In genomic region chr10:70507880-70508279, GRCm38 (mm10) we compare ENCODE assay signal across 18 mouse cellular contexts.
DNase-seq lines count a peak whose midpoint lies in the region; ATAC-seq and TF ChIP-seq lines count a peak whose summit lies in the region.
"Had no signal": no experiment of that assay in that cellular context is flagged by ENCODE, and none has a peak within 500 bp of the region (broad histone marks: within the 10 kb centered on the region; RNA-seq: fewer than 3 reads in every experiment).

No protein-coding gene starts in this region.

- no peak overlapping the region for H3K4me2 ChIP-seq in midbrain, postnatal 0 days (ENCODE audit: low read depth, low read length, poor library complexity, severe bottlenecking)
- no peak overlapping the region for H3K4me2 ChIP-seq in midbrain, embryonic 14.5 days (ENCODE audit: low read length)
- H3K4me2 ChIP-seq: embryonic facial prominence, embryonic 15.5 days; forebrain, embryonic 13.5 days; neural tube, embryonic 12.5 days; stomach, embryonic 15.5 days had no signal

- ATAC-seq in midbrain, postnatal 0 days (ENCODE audit: low FRiP score): no peak
- no peak for ATAC-seq in midbrain, embryonic 14.5 days (ENCODE audit: low FRiP score, low TSS enrichment)
- ATAC-seq: forebrain, embryonic 13.5 days had no signal

- no peak for DNase-seq in kidney, adult 2 months
- no peak for DNase-seq in kidney, postnatal 4 days
- DNase-seq in midbrain, postnatal 0 days (ENCODE audit: low spot score): no peak
- no peak for DNase-seq in midbrain, embryonic 14.5 days
- peak; percentile 64 for DNase-seq in ZHBTc4 (ENCODE audit: low read depth, low spot score)
- DNase-seq in testis, postnatal 14 days (ENCODE audit: low spot score): peak; percentile 30
- no peak for DNase-seq in right cerebral cortex, postnatal 36 days (ENCODE audit: low spot score in 2 of 2)
- DNase-seq in left cerebral cortex, postnatal 10 days (ENCODE audit: extremely low spot score in 1 of 2, low spot score in 2 of 2): no peak
- DNase-seq: adrenal gland, adult 8-10 months; cerebellum, adult 9-10 months; kidney, postnatal 25 days; lung, adult 2 months; thymus, postnatal 4 days had no signal

- no peaks in the 10 kb centered on the region for H3K4me1 ChIP-seq in kidney, adult 2 months (ENCODE audit: control insufficient read depth, insufficient read depth, low read length)
- H3K4me1 ChIP-seq in midbrain, postnatal 0 days (ENCODE audit: insufficient read depth, low read length): no peaks in the 10 kb centered on the region
- peaks cover 4% of the 10 kb centered on the region; the same call in 1 of the 2 replicates for H3K4me1 ChIP-seq in midbrain, embryonic 14.5 days (ENCODE audit: control insufficient read depth, insufficient read depth, low read length)
- H3K4me1 ChIP-seq: embryonic facial prominence, embryonic 15.5 days; megakaryocyte, embryonic 14.5 days; stomach, embryonic 15.5 days had no signal

- 92% methylated on average over 3 of the region's 3 CpGs for WGBS in kidney, adult 2 months
- 90% methylated on average over 3 of the region's 3 CpGs for WGBS in midbrain, postnatal 0 days
- WGBS in midbrain, embryonic 14.5 days: 93% methylated on average over 3 of the region's 3 CpGs

- TF ChIP-seq CTCF in kidney, adult 2 months (conservative IDR thresholded peaks at IDR 0.05; ENCODE audit: insufficient read depth, insufficient read length, low read depth, low read length): 0 out of 2 replicates have a peak, but pooled peaks have one; percentile 15
- peak; percentile 44 for TF ChIP-seq CTCF in midbrain, postnatal 0 days (IDR thresholded peaks at IDR 0.05)

- no peaks in the 10 kb centered on the region for H3K9me3 ChIP-seq in midbrain, postnatal 0 days (ENCODE audit: low read length)
- no peaks in the 10 kb centered on the region for H3K9me3 ChIP-seq in midbrain, embryonic 14.5 days (ENCODE audit: control insufficient read depth, low read length)
- H3K9me3 ChIP-seq: embryonic facial prominence, embryonic 15.5 days; neural tube, embryonic 12.5 days; stomach, embryonic 15.5 days had no signal

- intact Hi-C loops in left cerebral cortex, postnatal 10 days (cut with DNase I): no loop called here

- H3K9ac ChIP-seq in midbrain, postnatal 0 days (replicated peaks; ENCODE audit: low read length, poor library complexity, severe bottlenecking): no peak overlapping the region
- no peak overlapping the region for H3K9ac ChIP-seq in midbrain, embryonic 14.5 days (replicated peaks; ENCODE audit: low read length)
- H3K9ac ChIP-seq: embryonic facial prominence, embryonic 15.5 days; forebrain, embryonic 13.5 days; neural tube, embryonic 12.5 days; stomach, embryonic 15.5 days had no signal

- no peak overlapping the region for H3K4me3 ChIP-seq in kidney, adult 2 months (ENCODE audit: insufficient read depth, low read depth, low read length)
- H3K4me3 ChIP-seq in midbrain, postnatal 0 days (ENCODE audit: low read depth, low read length): no peak overlapping the region
- no peak overlapping the region for H3K4me3 ChIP-seq in midbrain, embryonic 14.5 days (replicated peaks; ENCODE audit: low read depth, low read length)
- H3K4me3 ChIP-seq: embryonic facial prominence, embryonic 15.5 days; forebrain, embryonic 13.5 days; megakaryocyte, embryonic 14.5 days; neural tube, embryonic 12.5 days; stomach, embryonic 15.5 days had no signal

- H3K36me3 ChIP-seq in kidney, adult 2 months (ENCODE audit: control insufficient read depth, insufficient read depth, low read length): no peaks in the 10 kb centered on the region
- no peaks in the 10 kb centered on the region; the same call in 1 of the 2 replicates for H3K36me3 ChIP-seq in midbrain, postnatal 0 days (ENCODE audit: insufficient read depth, low read length)
- H3K36me3 ChIP-seq in midbrain, embryonic 14.5 days (ENCODE audit: control insufficient read depth, insufficient read depth, low read length): no peaks in the 10 kb centered on the region
- H3K36me3 ChIP-seq: embryonic facial prominence, embryonic 15.5 days; stomach, embryonic 15.5 days had no signal

- no peak for TF ChIP-seq POLR2A in kidney, adult 2 months (IDR thresholded peaks at IDR 0.05; ENCODE audit: low read depth, low read length)

- H3K27me3 ChIP-seq in kidney, adult 2 months (replicated peaks; ENCODE audit: control insufficient read depth, insufficient read depth, low read length): no peaks in the 10 kb centered on the region
- no peaks in the 10 kb centered on the region for H3K27me3 ChIP-seq in midbrain, postnatal 0 days (ENCODE audit: insufficient read depth, low read length)
- no peaks in the 10 kb centered on the region for H3K27me3 ChIP-seq in midbrain, embryonic 14.5 days (ENCODE audit: control insufficient read depth, insufficient read depth, low read length)
- H3K27me3 ChIP-seq: embryonic facial prominence, embryonic 15.5 days; forebrain, embryonic 13.5 days; megakaryocyte, embryonic 14.5 days; neural tube, embryonic 12.5 days; stomach, embryonic 15.5 days had no signal

- no peak overlapping the region for H3K27ac ChIP-seq in kidney, adult 2 months (ENCODE audit: insufficient read depth, low read depth, low read length)
- H3K27ac ChIP-seq in midbrain, postnatal 0 days (ENCODE audit: low read depth, low read length): no peak overlapping the region
- no peak overlapping the region for H3K27ac ChIP-seq in midbrain, embryonic 14.5 days (replicated peaks; ENCODE audit: low read depth, low read length)
- H3K27ac ChIP-seq: embryonic facial prominence, embryonic 15.5 days; forebrain, embryonic 13.5 days; neural tube, embryonic 12.5 days; stomach, embryonic 15.5 days had no signal

Comparison
In these comparisons a context has a peak if more than half of its experiments do, and no peak if none do; other contexts are left out.
1. DNase-seq: peak in ZHBTc4 (single experiment) and testis, postnatal 14 days (single experiment); none in kidney, adult 2 months (single experiment), kidney, postnatal 4 days (0 of 2), midbrain, postnatal 0 days (single experiment), midbrain, embryonic 14.5 days (single experiment), right cerebral cortex, postnatal 36 days (0 of 2) and left cerebral cortex, postnatal 10 days (0 of 2).